Mouse (Mus musculus) gastrocnemius, postnatal 14 days (tissue): ENCODE measurements around the gene Ncf1. TPM values are rescaled to one million over a fixed set of nuclear protein-coding genes. Genes with fewer than 3 reads are reported as not detected.

Experiments used
- DNase-seq: peaks from one replicate; pipeline ENCODE4 v3.0.0; 2021; ENCODE audit warnings: mixed read lengths
- intact Hi-C: fragments of 180-260 bp; cut with DNase I; formaldehyde crosslinking; loops from one replicate; pipeline ENCODE4 v1.15.1; 2025; ENCODE audit warnings: low total_unique reads
- long read RNA-seq, 2 experiments: library from polyadenylated mRNA; stranded (forward); transcript quantifications; one replicate each; pipeline ENCODE4 v2.0.0; 2021
- total RNA-seq, 2 experiments: library from RNA; stranded (reverse); gene quantifications; 2 replicates each; pipeline ENCODE4 v1.2.3; 2021

The Ncf1 gene
- 1 to 10 TPM; 2.6 to 4.2 TPM for total RNA-seq
- long read RNA-seq, experiment 1, partial matches to known transcripts: 0 of 4 reads
- long read RNA-seq, experiment 1, other reads (novel, unspliced or antisense): 0 of 4 reads
- long read RNA-seq, experiment 2, partial matches to known transcripts: 3 of 5 reads
- long read RNA-seq, experiment 2, other reads (novel, unspliced or antisense): 0 of 5 reads

DNA sequence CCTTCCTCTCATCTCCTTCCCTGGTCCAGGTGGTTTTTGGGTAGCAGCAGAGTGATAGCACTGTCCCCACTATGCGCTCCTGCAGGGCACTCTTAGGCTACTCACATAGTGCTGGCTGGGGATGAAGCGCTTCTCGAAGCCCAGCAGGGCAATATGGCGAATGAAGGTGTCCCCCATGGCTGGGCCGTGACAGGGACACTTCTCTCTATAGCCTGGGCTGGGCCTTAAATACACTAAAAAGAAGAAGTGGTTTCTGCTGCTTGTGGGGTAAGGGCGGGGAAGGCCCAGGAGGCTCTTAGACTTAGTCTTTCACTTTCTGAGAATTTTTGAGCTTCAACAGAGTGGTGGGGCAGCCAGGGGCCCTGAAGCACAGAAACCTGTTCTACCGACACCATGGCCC lies at the start of gene Ncf1:
Gene Ncf1 (minus strand): TSS at position 235 of the 400 bp plus-strand sequence.
- intact Hi-C loops: no loop called here
- DNase-seq: no peak

DNA sequence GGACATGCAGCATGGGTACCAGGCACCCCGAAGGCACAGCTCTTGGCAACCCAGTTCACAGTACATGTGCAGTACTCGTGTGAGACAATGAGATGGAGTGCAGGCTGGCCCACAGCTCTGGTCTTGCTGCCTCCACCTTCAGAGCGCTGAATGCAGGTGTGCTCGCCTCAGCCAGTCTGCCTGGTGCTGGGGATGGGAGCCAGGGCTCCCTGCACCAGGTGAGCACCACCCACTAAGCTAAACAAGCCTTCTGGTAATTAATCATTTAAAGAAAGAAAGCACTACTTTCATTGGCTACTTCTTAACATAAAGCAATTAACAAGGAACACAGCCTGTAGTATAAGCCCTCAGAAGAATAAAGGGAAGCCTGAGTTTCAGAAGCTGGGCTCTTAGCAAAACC lies 47.7 kb upstream of the Ncf1 start:
- intact Hi-C loops: loop anchor here (5.0 kb wide), 1 partner anchor 60 kb away; no protein-coding TSS in a partner anchor
- DNase-seq: no peak

DNA sequence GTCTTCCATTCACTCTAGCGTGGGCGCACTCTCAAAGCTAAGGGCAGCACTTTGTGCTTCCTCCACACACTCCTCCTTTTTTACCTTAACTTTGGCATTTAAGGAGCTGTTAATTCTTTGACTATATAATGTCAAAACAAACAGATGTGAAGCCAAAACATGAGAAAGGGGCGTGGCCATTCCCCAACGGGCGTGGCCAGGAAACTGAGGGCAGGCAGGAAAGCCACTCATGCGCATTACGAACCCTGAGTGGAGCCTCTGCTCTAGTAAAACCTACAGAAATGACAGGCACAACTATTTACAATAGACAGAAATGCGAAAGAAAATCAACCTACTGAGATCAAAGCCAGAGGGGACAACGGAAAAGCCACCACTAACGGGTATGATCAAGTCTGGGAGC lies 46.1 kb upstream of the Ncf1 start:
- intact Hi-C loops: loop anchor here (5.0 kb wide), 1 partner anchor 62 kb away; no protein-coding TSS in a partner anchor
- no peak for DNase-seq

DNA sequence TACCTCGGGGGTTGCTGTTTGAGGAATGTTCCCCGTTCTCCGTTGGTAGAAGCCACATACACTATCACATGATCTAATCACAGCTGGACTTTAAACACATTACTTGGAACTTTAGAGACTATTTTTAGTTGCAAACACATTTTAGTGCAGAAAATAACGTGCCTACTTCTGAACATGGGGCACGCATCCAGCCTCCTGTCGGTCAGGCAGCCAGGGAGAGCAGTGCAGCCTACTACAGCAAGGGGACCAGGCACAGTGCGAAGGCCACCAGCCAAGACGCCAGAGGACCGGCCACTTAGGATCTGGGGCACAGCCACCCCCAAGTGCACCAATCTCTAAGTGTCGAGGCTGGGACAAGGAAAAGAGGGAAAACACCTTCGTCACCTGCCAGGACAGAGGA lies 45.6 kb upstream of the Ncf1 start:
- intact Hi-C loops: loop anchor here (5.0 kb wide), 1 partner anchor 62 kb away; no protein-coding TSS in a partner anchor
- DNase-seq: no peak

DNA sequence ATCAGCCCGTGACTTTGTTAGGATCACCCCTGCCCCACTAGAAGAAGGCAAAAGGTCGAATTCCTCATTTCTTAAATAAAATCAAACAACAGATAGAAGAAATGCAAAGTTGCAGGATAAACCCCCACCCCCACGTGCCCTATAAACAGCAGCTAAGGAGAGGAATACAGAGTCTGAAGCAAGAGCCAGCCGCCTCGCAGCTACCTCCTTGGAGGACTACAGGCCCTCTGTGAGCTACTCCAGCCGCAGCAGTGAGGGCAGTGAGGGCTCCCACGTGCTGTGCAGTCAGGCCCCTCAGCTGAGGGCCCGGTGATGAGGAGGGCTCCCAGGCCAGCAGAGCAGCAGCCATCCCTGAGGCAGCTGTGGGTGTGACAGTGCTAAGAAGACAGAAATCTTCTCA lies 44.3 kb upstream of the Ncf1 start:
- intact Hi-C loops: no loop called here
- no peak for DNase-seq

DNA sequence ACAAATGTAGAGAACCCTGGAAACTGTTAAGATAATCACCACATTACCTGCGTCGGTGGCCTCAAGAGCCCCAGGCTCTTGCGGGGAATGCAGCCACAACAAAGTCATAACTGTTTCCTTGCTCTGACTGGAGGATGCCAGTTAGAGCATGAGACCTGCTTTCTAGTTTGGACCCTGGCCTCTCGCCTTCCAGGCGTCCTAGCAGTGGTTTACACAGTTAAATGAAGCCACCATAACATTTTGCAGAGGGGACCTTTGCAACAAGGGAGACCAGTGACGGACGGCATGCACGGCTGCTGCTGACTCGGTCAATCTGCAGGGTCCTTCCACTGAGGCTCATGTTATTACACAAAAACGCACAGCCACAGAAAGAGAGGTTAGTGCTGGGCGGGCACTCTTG lies 43.3 kb upstream of the Ncf1 start:
- DNase-seq: no peak
- intact Hi-C loops: no loop called here

DNA sequence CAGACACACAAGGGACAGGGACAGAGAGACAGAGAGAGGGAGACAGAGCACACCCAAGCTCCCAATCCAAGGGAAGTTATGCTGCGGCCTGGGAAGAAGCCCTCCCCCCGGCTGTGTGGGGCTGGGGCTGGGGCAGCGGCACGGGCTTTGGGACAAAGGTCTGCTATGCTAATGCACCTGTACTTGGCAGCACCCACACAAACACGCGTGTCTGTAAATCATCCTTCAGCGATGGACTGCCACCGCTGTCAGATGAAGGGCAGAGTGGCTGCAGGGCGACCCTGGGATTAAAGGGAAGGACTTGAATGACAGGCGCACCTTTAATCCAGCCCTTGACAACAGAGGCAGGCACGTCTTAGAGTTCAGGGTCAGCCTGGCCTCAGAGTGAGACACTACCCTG lies 42.0 kb upstream of the Ncf1 start:
- intact Hi-C loops: no loop called here
- DNase-seq: no peak

DNA sequence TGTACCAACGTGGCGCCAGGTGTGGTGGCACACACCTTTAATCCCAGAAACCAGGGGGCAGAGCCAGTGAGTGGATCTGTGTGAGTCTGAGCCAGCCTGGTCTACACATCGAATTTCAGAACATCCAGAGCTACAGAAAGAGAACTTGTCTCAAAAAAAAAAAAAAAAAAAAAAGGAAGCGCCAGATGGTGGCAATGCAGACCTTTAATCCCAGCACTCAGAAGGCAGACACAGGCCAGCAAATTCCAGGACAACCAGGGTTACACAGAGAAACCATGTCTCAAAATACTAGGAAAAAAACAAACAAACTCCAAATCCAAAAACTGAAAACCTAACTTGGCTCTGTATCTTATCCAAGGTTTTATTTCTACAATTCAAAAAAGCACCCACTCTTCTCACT lies 41.1 kb upstream of the Ncf1 start:
- DNase-seq: no peak
- intact Hi-C loops: no loop called here

DNA sequence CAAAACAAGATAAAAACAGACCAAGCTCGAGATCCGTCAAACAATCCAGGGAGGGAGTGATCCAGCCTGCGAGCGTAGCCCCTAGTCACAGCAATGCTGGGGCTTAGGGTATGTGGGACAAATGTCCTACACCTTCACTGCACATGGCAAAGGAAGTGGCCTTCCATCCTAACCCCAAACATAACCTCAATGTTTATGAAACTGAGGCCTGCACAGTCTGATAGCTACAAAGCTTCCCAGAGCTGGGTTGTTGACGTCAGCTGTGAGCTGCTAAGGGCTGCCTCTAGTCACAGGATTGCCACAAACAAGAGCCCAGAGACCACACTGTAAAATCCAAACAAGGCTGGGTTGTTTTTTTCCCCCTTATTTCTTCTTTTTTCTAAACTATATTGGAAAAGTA lies 40.3 kb upstream of the Ncf1 start:
- DNase-seq: no peak
- intact Hi-C loops: no loop called here

DNA sequence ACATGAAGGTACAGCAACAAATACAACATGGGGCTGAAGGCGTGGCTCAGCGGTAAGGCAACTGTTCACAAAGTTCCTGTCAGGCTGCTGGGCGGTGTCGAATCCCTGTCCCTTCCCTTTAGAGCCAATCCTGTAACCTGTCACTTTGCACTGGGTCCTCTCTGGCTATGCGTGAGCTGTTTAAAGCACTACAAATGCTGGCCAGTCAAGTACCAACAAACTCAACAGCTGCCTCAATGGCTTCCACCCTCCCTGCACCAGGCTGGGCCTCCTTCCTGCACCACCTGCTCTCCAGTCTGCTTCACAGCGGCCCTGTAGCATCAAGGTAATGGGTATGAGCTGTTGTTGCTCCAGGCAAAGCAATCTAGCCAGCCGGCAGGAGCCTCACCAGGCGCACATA lies 39.3 kb upstream of the Ncf1 start:
- intact Hi-C loops: no loop called here

DNA sequence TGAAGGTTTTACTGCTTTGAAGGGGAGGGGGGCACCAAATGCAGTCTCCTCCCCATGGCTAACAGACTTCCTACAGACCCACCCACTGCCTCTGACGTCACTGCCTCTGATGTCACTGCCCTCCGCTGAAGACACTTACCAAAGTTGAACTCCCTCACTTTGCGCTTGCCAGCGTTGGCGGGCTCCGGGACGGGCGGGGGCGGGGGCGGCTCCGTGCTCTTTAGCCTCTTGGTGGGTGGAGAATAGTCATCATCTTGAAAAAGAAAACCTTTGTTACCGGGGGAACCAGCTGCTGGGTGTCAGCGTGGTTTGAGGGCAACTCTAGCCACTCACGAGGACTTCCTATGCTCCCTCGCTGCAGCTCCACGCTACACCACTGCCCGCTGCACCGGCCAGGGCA lies 37.0 kb upstream of the Ncf1 start:
- DNase-seq: no peak
- intact Hi-C loops: no loop called here

More for the DNA sequence above, 39.3 kb upstream of the Ncf1 start:
- no peak for DNase-seq

DNA sequence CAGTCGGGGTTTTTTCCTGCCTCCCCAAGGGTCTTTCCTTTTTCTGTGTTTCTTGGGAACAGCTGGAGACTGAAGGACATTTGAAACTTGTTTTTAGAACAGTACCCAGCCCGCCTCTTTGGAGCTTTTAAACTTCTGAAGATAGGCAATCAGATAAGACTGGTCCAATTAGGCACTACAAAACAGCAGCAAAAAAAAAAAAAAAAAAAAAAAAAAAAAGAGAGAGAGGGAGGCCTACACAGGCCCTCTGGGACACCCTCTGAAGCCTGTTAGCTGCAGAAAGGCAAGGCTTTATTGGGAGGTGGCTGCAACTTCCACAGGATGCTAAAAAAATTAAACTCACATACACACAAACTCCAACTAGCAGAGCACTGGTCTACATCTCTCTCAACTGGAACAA lies 36.5 kb upstream of the Ncf1 start:
- DNase-seq: no peak
- intact Hi-C loops: no loop called here

DNA sequence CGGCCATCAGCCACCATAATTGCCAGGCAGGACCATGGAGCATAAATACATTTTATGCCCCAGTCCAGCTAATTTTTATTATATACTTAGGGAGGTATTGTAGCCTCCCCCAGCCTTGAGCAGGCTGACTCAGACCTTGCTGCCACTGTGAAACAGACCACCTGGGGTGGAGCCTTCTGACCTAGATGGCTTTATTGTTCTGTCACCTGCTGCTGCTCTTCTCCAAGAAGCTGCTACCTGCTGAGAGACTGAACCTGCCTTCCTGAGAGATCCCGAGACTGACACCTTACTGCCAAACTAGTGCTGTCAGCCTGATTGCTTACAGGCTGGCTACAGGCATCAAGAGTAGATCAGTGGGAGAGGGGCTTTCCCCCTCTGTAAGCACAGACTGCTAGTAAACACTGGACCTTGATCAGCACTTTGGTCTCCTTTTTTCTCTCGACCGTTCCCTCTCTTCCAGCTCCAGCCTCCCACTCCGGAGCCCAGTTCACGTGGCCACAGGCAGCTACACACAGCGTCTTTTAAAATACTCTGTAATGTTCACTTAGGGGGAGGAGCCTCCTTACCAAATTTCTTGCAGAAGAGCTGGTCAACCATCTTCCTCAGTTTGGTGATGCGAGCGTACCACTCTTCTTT lies 30.7 kb upstream of the Ncf1 start:
- DNase-seq: no peak
- intact Hi-C loops: no loop called here

DNA sequence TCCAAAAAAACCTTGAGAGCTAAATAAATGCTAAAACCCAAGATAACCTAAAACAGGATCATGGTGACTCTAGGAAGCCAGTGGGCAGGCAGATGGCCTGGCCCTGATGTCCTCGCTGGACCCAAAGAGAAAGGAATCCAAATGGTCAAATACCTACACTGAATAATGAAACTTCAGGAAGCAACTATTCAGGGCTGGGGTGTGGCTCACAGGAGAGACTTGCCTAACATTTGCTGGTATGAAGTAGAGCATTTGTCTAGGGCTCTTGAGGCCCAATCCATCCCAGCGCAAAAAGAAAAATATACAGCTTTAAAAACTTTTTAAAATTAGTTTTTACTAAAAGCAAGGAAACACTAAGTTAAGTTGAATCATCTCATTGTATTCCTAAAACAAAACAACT lies 29.5 kb upstream of the Ncf1 start:
- intact Hi-C loops: no loop called here

DNA sequence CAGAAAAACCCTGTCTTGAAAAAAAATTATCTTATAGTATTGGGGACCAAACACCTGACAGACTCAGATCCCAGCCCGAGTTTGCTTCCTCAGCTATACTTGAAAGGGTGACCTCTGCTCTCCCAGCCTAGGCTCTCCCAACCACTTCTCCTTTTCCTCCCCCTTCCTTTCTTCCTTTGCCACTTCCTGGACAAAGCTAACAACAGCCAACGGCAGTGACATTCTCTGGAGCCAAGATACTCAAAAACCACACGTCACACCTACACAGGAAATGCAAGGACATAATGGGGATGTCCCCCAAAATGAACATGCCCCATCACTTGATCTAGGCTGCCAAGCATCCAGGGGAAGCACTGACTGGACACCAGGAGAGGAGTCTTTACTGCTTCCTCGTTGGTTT lies 29.0 kb upstream of the Ncf1 start:
- DNase-seq: no peak

More for the DNA sequence above, 29.5 kb upstream of the Ncf1 start:
- DNase-seq: no peak

DNA sequence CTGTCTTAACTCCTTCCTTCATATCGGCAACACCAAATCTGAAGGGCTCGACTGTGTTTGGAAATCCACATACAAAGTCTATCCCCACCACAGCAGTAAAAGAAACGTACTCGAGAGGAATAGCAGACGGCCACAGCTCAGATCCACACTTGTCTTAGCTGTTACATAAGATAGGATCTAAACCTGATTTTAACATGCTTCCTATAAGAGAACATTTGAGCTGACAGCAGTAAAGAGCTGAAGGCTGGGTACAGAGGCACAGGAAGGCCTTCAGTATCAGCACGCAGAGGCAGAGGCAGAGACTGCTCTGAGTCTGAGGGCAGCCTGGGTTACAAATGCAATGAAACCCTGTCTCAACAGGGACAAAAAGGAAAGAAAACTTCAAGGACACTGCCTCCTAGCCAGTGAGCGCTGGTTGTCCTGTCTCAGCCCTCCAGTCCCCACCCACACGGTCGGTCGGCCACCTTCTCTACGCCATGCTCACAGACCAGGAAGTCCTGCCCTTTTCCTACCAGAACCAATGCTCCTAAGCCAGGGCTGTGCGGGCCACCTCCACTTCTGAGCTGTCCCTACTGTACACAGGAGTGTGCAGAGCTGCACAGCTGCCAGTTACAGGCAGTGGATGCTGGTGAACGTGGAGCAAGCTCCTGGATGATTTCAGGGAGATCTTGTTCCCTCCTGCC lies 28.1 kb upstream of the Ncf1 start:
- DNase-seq: no peak
- intact Hi-C loops: no loop called here

More for the DNA sequence above, 29.0 kb upstream of the Ncf1 start:
- intact Hi-C loops: no loop called here

DNA sequence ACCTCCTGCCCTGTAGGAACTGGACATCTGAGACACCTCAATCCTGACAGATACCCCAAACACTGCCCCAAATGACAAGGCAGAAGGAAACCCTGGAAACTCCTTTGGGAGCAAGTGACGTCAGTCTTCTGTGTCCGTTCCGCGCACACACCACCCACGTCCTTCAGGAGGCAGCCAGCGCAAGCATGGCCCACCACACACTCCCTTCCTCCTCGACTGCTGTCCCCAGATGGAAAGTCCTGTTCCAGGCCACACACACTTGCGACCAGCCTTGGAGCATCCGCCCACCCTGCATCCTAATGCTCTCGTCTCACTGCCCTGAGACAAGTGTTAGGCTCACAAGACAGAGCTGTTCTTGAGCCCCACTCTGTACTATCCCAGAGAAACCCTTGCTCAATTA lies 25.9 kb upstream of the Ncf1 start:
- DNase-seq: no peak
- intact Hi-C loops: no loop called here

DNA sequence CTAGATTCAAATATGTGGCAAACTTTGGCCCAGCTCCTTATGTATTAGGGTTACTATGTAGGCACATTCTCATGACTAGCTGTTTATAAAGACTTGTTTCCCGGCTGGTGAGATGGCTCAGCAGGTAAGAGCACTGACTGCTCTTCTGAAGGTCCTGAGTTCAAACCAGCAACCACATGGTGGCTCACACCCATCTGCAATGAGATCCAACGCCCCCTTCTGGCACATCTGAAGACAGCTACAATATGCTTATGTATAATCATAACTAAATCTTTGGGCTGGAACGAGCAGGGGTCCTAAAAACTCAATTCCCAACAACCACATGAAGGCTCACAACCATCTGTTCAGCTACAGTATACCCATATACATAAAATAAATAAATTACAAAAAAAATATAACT lies 24.4 kb upstream of the Ncf1 start:
- DNase-seq: no peak
- intact Hi-C loops: no loop called here

DNA sequence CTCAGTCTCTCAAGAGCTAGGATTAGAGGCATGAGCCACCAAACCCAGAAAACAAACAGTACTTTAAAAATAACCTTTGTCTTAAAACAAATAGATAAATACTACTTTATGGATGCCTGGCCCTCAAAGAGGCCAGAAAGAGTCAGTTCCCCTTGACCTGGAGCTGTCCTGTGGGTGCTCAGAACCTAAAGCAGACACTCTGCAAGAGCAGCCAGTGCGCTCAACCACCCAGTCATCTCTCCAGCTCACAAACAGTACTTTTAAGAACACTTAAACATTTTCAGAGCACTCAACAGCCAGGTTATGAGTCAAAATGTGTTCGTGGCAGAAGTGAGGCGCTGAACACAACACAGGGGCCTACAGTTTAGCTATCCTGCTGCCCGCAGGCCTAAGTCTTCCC lies 21.7 kb upstream of the Ncf1 start:
- intact Hi-C loops: no loop called here

DNA sequence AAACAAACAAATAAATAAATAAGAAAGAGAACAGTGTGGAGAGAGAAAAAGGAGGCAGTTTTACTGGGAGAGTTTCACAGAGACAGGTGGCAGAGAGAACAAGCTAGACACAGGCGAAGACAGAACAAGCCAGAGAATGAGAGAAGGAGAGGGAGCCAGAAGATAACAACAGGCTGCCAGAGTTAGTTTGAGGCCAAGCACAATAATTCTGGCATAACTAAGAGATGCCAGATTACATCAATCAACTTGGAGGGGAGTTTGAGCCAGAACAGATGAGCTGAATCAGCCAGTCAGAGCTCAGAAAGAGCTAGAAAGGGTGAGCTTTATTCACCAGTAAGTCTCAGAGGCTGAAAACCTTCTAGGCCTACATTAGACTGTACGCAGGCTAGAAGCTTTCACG lies 21.2 kb upstream of the Ncf1 start:
- DNase-seq: no peak
- intact Hi-C loops: no loop called here

More for the DNA sequence above, 21.7 kb upstream of the Ncf1 start:
- no peak for DNase-seq

DNA sequence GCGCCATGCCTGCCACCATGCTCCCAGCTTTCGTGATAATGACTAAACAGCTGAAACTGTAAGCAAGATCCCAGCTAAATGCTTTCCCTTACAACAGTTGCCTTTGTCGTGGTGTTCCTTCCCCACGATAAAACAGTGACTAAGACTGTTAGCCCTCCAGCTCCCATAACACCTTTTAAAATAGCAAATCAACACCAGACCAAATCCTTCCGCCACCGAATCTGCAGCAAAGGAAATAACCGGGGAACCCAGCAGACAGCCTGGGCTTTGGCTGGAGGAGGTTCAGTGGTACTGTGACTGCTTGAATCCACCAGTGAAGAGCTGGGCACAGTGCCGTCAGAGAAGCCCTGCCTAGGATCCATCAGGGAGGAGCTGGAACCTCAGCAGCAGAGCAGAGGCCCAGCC lies 19.8 kb upstream of the Ncf1 start:
- no peak for DNase-seq
- intact Hi-C loops: no loop called here
